Mouse (Mus musculus): ENCODE measurements at regions not wholly inside any gene's neighbourhood (a gene's known extent, or its start where the extent isn't known, plus 50 kb on each side); places are given as distances from the start of the nearest gene placed in this dataset.

DNA sequence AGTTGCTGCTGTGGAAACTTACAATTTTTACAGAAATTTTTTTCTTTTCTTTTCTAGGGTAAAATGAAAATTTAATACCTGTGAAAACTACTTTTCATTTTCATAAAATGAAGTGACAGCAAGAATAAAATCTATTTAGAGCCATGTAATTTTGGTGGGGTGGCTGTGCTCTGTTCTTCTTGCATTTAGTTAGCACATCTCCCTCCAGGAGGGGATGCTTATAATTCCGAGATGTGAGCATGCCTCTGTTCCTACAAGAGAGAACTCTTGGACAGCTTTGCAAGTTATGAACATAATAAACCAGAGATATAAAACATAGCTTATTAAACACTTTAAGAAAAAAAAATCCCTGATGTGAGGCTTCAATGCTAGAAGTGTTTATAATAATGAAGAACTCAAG, 313.9 kb upstream of the Dph6 start:
- TF ChIP-seq POLR2A (IDR thresholded peaks at IDR 0.05; ENCODE audit: control insufficient read depth, extremely low read depth, insufficient read depth, low read length, poor library complexity) (no peak), CTCF (IDR thresholded peaks at IDR 0.05; ENCODE audit: borderline replicate concordance, control insufficient read depth, extremely low read depth, insufficient read depth, low read length, poor library complexity) (no peak)

Data from thymus, adult 2 months (tissue).